Mouse (Mus musculus) hindbrain, postnatal 0 days (tissue): ENCODE results near the gene Nt5c. TPM values are rescaled to one million over a fixed set of nuclear protein-coding genes. Genes with fewer than 3 reads are reported as not detected.
"Not testable (repeated sequence)": the region's sequence is repeated elsewhere in the genome, so short reads cannot be mapped to it uniquely, and the experiment has no call there.

ENCODE experiments used
- ATAC-seq: fragments of 200-750 bp; cut with Nextera tagmentation; 2 replicates; pipeline ENCODE4 v1.8.0; 2017; ENCODE audit warnings: mild to moderate bottlenecking, moderate TSS enrichment, moderate library complexity
- DNase-seq: peaks from one replicate; pipeline ENCODE4 v3.0.0-alpha.2; 2015; ENCODE audit warnings: low spot score
- H3K27ac ChIP-seq: fragments of 300-500 bp; sonication (generic); 2 replicates; pipeline ENCODE4 v1.5.1; 2014; ENCODE audit warnings: mild to moderate bottlenecking
- H3K27me3 ChIP-seq: fragments of 300-500 bp; sonication (generic); 2 replicates; pipeline ENCODE4 v1.6.1; 2014; ENCODE audit warnings: low read length, mixed read lengths; ENCODE audit not compliant: insufficient read depth
- H3K36me3 ChIP-seq: fragments of 300-500 bp; sonication (generic); 2 replicates; pipeline ENCODE4 v1.6.1; 2014; ENCODE audit warnings: low read length, mixed read lengths; ENCODE audit not compliant: insufficient read depth
- H3K4me1 ChIP-seq: fragments of 300-500 bp; sonication (generic); 2 replicates; pipeline ENCODE4 v1.6.1; 2014; ENCODE audit warnings: antibody characterized with exemption, low read length, mixed read lengths; ENCODE audit not compliant: insufficient read depth
- H3K4me2 ChIP-seq: fragments of 300-500 bp; sonication (generic); 2 replicates; pipeline ENCODE4 v1.6.1; 2014; ENCODE audit warnings: low read depth, mild to moderate bottlenecking, low read length, moderate library complexity, mixed read lengths
- H3K4me3 ChIP-seq: fragments of 300-500 bp; sonication (generic); 2 replicates; pipeline ENCODE4 v1.5.1; 2014; ENCODE audit warnings: low read length
- H3K9ac ChIP-seq: fragments of 300-500 bp; sonication (generic); replicated peaks from 2 replicates; pipeline ENCODE4 v1.6.1; 2014; ENCODE audit warnings: mild to moderate bottlenecking, low read length, moderate library complexity, mixed read lengths
- H3K9me3 ChIP-seq: fragments of 300-500 bp; sonication (generic); 2 replicates; pipeline ENCODE4 v1.6.1; 2016; ENCODE audit warnings: low read length, mixed read lengths
- CTCF ChIP-seq: IDR thresholded peaks from 2 replicates; pipeline ENCODE4 v1.5.1; 2016; ENCODE audit warnings: antibody characterized with exemption, control low read depth, low read depth
- WGBS: fragments of 180-500 bp; shearing (Covaris S2); extraction: QIAGEN DNeasy Blood & Tissue Kit; methylation state at CpG from one replicate; pipeline ENCODE4 v1.1.7; 2014; 5-methylcytosine and 5-hydroxymethylcytosine counted together
- polyA plus RNA-seq: library from polyadenylated mRNA; unstranded; fragments of >200 nt; fragmentation: Nextera tagmentation; extraction: Ambion mirVana; gene quantifications from 2 replicates; pipeline ENCODE4 v1.2.1, GENCODE M21; 2015
- total RNA-seq: library from RNA; depleted of rRNA; stranded (reverse); fragments of >200 nt; gene quantifications from 2 replicates; pipeline ENCODE4 v1.2.3, GENCODE M21; 2014

The Nt5c gene
- total and polyA plus RNA-seq, 2 experiments from 2014 or later = 54.3 to 130 TPM

DNA sequence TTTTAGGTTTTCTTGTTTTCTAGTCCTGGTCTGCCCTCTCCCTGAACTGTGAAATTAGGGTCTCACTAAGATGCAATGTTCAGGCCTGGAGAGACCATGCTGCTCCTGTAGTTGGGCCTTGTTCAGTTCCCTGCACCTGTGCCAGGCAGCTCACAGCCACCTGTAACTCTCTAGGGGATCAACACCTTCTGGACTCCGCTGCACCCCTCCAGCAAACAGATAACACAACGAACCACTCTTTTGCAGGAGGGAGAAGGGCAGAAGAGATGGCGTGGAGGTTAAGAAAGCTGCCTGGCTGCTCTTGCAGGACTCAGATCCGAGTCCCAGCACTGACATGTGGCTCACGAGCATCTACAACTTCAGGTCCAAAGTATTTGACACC, 18.8 kb upstream of the Nt5c start:
- H3K27ac ChIP-seq = no peak overlapping the region

DNA sequence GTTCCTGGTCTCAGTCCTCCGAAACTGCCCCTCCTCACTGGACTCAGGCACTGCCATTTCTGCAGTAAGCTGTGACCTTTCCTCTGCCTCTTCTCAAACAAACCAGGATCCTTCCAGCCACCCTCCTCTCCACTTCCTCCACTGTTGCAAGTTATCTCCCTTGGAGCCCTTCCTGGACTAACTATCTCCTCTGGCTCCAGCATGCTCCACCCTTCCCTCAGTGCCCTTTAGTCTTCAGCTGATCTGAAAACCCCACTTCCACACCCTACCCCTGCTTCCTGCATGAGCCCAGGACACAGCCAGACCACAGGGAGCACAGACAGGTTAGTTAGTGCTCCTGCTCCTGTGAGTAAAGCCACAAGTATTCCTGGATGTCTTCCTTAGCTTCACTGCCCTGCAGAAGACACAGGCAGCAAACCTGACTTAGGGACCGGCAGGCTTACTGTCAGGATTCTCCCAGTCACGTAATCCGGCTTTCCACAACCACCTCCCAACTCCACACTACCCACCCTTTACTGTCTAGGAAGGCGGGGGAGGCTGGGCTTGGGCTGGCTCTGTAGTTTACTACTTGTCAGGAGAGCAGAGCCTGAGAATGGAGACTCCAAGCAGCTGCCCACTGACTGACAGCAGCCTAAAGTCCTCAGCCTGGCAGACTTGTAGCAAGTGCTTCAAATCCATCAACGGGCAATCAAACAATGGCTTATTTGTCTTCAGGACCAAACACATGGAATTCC, 18.3 kb upstream of the Nt5c start:
- Histone ChIP-seq H3K4me2 (peak overlapping the region; percentile 83), H3K4me3 (peak overlapping the region; percentile 100; the same call in 1 of the 2 replicates), H3K9ac (peak overlapping the region; percentile 97; the same call in 1 of the 2 replicates), H3K27me3 (no peaks in the 10 kb centered on the region), H3K36me3 (no peaks in the 10 kb centered on the region), H3K9me3 (no peaks in the 10 kb centered on the region), H3K27ac (no peak overlapping the region), H3K4me1 (peaks cover 16% of the 10 kb centered on the region)
- no peak for DNase-seq
- 19% methylated on average over 6 of the region's 6 CpGs for WGBS
- TF ChIP-seq CTCF = no peak
- ATAC-seq = no peak

More for the DNA sequence above, 18.8 kb upstream of the Nt5c start:
- TF ChIP-seq CTCF = no peak
- Histone ChIP-seq H3K4me1 (peaks cover 16% of the 10 kb centered on the region), H3K9me3 (no peaks in the 10 kb centered on the region), H3K9ac (peak overlapping the region; percentile 97; the same call in 1 of the 2 replicates), H3K36me3 (no peaks in the 10 kb centered on the region), H3K4me3 (peak overlapping the region; percentile 100), H3K27me3 (no peaks in the 10 kb centered on the region), H3K4me2 (peak overlapping the region; percentile 83)
- ATAC-seq = no peak
- WGBS = 36% methylated on average over 5 of the region's 5 CpGs
- no peak for DNase-seq

DNA sequence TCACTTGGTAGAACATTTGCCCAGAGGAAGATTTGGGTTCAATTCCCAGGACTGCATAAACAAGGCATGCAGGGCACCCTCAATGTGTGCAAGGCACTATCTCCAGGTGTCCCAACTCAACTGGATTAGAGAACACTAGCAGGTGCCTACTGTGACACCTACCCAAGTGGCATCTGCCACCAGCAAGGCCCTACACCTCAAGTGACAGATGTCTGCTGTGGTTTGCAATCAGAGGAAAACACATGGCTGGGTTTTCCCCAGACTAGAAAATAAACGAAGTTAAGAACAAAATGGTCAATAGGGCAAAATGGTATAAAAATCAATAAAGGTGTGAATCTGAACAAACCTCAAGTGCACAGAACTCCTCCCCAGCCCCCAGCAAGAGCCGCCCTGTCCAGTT, 16.4 kb upstream of the Nt5c start:
- H3K4me2 ChIP-seq = no peak overlapping the region
- H3K36me3 ChIP-seq = no peaks in the 10 kb centered on the region; the same call in 1 of the 2 replicates
- H3K27me3 ChIP-seq = no peaks in the 10 kb centered on the region
- DNase-seq (no peak), ATAC-seq (no peak)
- no peak for TF ChIP-seq CTCF
- H3K27ac ChIP-seq = no peak overlapping the region
- WGBS = 74% methylated on average over 2 of the region's 2 CpGs
- no peak overlapping the region for H3K4me3 ChIP-seq
- H3K4me1 ChIP-seq = peaks cover 16% of the 10 kb centered on the region
- H3K9ac ChIP-seq = no peak overlapping the region
- H3K9me3 ChIP-seq = no peaks in the 10 kb centered on the region

DNA sequence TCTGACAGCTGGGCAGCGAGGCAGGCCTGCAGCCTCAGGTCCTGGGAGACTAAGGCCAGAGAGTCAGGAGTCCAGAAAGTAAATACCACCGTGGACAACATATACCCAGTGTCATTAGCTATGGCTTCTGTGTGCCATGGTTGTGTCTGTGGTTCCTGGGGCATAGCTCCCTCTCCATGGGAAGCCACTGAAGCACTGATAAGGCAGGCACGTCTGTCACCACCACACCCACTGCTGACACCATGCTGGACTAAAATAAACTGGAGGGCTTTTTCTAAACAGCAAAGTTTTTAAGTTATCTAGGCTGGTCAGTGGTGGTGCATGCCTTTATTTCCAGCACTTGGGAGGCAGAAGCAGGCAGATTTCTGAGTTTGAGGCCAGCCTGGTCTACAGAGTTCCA, 14.9 kb upstream of the Nt5c start:
- no peaks in the 10 kb centered on the region for H3K9me3 ChIP-seq
- H3K4me3 ChIP-seq = no peak overlapping the region
- no peaks in the 10 kb centered on the region; the same call in 1 of the 2 replicates for H3K36me3 ChIP-seq
- no peak overlapping the region for H3K4me2 ChIP-seq
- H3K9ac ChIP-seq = no peak overlapping the region
- ATAC-seq (no peak), DNase-seq (no peak)
- TF ChIP-seq CTCF = no peak
- H3K27ac ChIP-seq = no peak overlapping the region
- no peaks in the 10 kb centered on the region for H3K27me3 ChIP-seq
- H3K4me1 ChIP-seq = peaks cover 16% of the 10 kb centered on the region
- WGBS = 47% methylated on average over 3 of the region's 3 CpGs

DNA sequence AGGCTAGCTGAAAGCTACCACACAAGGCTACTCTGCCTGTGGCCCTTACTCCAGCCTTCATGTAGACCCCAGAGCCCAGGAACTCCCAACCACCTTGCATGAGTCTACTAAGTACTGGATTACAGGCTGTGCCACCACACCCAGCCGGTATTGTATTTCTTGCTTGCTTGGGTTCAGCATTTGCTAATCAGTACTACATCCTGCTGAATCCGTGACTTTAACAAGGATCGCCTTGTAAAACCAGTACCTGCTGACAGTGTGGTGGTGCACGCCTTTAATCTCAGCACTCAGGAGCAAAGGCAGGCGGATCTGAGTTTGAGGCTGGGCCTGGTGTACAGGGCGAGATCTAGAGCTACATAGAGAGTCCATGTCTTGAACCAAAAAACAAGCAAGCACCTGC, 11.0 kb upstream of the Nt5c start:
- Histone ChIP-seq H3K4me2 (no peak overlapping the region), H3K4me3 (no peak overlapping the region), H3K36me3 (peaks cover 34% of the 10 kb centered on the region), H3K27ac (no peak overlapping the region), H3K9me3 (no peaks in the 10 kb centered on the region), H3K27me3 (no peaks in the 10 kb centered on the region), H3K4me1 (no peaks in the 10 kb centered on the region), H3K9ac (no peak overlapping the region)
- TF ChIP-seq CTCF = no peak
- 95% methylated on average over 6 of the region's 6 CpGs for WGBS
- ATAC-seq (no peak), DNase-seq (no peak)

DNA sequence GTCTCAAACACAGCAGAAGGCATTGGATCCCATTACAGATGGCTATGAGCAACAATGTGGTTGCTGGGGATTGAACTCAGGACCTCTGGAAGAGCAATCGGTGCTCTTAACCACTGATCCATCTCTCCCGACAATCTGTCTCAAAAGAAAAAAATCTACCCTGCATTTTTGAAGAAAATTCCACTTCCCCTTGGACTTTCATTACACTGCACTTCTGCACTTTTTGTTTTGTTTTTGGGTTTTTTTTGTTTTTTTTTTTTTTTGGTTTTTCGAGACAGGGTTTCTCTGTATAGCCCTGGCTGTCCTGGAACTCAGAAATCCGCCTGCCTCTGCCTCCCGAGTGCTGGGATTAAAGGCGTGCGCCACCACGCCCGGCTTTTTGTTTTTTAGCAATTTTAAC, 4.9 kb upstream of the Nt5c start:
- H3K27me3 ChIP-seq, ATAC-seq, DNase-seq, H3K9me3 ChIP-seq, H3K4me1 ChIP-seq, H3K27ac ChIP-seq, H3K4me3 ChIP-seq, H3K9ac ChIP-seq, H3K4me2 ChIP-seq: not testable (repeated sequence)
- 90% methylated on average over 9 of the region's 9 CpGs for WGBS
- peaks cover 34% of the 10 kb centered on the region for H3K36me3 ChIP-seq

DNA sequence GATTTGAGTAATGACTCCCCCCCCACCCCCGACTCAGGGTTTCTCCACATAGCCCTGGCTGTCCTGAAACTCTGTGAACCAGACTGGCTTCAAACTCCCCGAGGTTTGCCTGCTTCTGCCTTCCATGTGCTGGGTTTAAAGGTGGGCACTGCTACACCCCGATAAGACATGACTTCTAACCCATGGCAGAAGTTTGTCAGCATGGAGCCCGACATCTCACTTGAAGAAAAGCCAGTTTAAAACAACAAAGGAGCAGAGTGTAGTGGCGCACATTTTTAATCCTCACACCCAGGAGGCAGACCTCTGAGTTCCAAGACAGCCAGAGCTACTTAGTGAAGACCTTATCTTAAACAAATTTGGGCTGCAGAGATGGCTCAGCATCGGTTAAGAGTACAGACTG, 725 bp upstream of the Nt5c start:
- Histone ChIP-seq H3K4me1 (peaks cover 5% of the 10 kb centered on the region; the same call in 1 of the 2 replicates), H3K9ac (peak overlapping the region; percentile 76; the same call in 1 of the 2 replicates), H3K27me3 (no peaks in the 10 kb centered on the region), H3K4me2 (peak overlapping the region; percentile 79), H3K9me3 (no peaks in the 10 kb centered on the region), H3K4me3 (peak overlapping the region; percentile 72), H3K36me3 (no peaks in the 10 kb centered on the region; the same call in 1 of the 2 replicates), H3K27ac (no peak overlapping the region)
- 37% methylated on average over 6 of the region's 6 CpGs for WGBS
- no peak for TF ChIP-seq CTCF
- ATAC-seq (no peak), DNase-seq (no peak)
